Mouse (Mus musculus) heart, embryonic 14.5 days (tissue): ENCODE results near the gene Nudt21. TPM values are rescaled to one million over a fixed set of nuclear protein-coding genes. Genes with fewer than 3 reads are reported as not detected.

Source experiments
- ATAC-seq: fragments of 200-750 bp; cut with Nextera tagmentation; 2 replicates; pipeline ENCODE4 v1.8.0; 2017; ENCODE audit warnings: low read depth, moderate TSS enrichment; ENCODE audit not compliant: insufficient number of reproducible peaks, insufficient read depth, low FRiP score
- H3K27ac ChIP-seq, 2 experiments: fragments of 200-500 bp in 1 of 2; fragments of 300-500 bp in 1 of 2; sonication (generic) in 1 of 2; replicated peaks in 1 of 2; 2 replicates each; pipeline ENCODE4 v1.5.1; 2012 to 2014; ENCODE audit warnings: low read depth in 2 of 2, low read length in 2 of 2, control low read depth in 1 of 2, mild to moderate bottlenecking in 1 of 2, mixed read lengths in 1 of 2; ENCODE audit not compliant: control insufficient read depth in 1 of 2, insufficient read depth in 1 of 2
- H3K27me3 ChIP-seq: fragments of 300-500 bp; sonication (generic); 2 replicates; pipeline ENCODE4 v1.6.1; 2014; ENCODE audit warnings: mild to moderate bottlenecking, low read length, control low read depth; ENCODE audit not compliant: control insufficient read depth, insufficient read depth
- H3K36me3 ChIP-seq: fragments of 300-500 bp; sonication (generic); 2 replicates; pipeline ENCODE4 v1.6.1; 2014; ENCODE audit warnings: mild to moderate bottlenecking, control low read depth, low read length, mixed read lengths; ENCODE audit not compliant: control insufficient read depth, insufficient read depth
- H3K4me1 ChIP-seq, 2 experiments: fragments of 200-500 bp in 1 of 2; fragments of 300-500 bp in 1 of 2; sonication (generic) in 1 of 2; 2 replicates each; pipeline ENCODE4 v1.6.1; 2012 to 2014; ENCODE audit warnings: low read length in 2 of 2, control low read depth in 1 of 2, mixed read lengths in 1 of 2; ENCODE audit not compliant: control insufficient read depth in 2 of 2, insufficient read depth in 2 of 2
- H3K4me2 ChIP-seq: fragments of 300-500 bp; sonication (generic); 2 replicates; pipeline ENCODE4 v1.6.1; 2014; ENCODE audit warnings: mild to moderate bottlenecking, low read length
- H3K4me3 ChIP-seq, 2 experiments: fragments of 200-500 bp in 1 of 2; fragments of 300-500 bp in 1 of 2; sonication (generic) in 1 of 2; 2 replicates each; pipeline ENCODE4 v1.5.1; 2012 to 2014; ENCODE audit warnings: low read length in 2 of 2, mild to moderate bottlenecking in 2 of 2, control low read depth in 1 of 2, low read depth in 1 of 2, moderate library complexity in 1 of 2; ENCODE audit not compliant: control insufficient read depth in 1 of 2, insufficient read depth in 1 of 2
- H3K9ac ChIP-seq: fragments of 300-500 bp; sonication (generic); 2 replicates; pipeline ENCODE4 v1.6.1; 2014; ENCODE audit warnings: mild to moderate bottlenecking, low read length
- H3K9me3 ChIP-seq: fragments of 300-500 bp; sonication (generic); 2 replicates; pipeline ENCODE4 v1.6.1; 2016; ENCODE audit warnings: low read length, control low read depth; ENCODE audit not compliant: control insufficient read depth
- WGBS: fragments of 180-500 bp; shearing (Covaris S2); extraction: QIAGEN DNeasy Blood & Tissue Kit; methylation state at CpG from one replicate; pipeline ENCODE4 v1.1.7; 2014; 5-methylcytosine and 5-hydroxymethylcytosine counted together
- polyA plus RNA-seq: library from polyadenylated mRNA; unstranded; fragments of >200 nt; fragmentation: Nextera tagmentation; extraction: Ambion mirVana; gene quantifications from 2 replicates; pipeline ENCODE4 v1.2.1, GENCODE M21; 2014

The Nudt21 gene
- polyA plus RNA-seq, result 85.6 and 88.1 TPM in 2 replicates

GRCm38 (mm10) chr8:94036944-94037524 is at the start of gene Nudt21, which contains the start of gene Ogfod1:
Gene Nudt21 (minus strand): TSS chr8:94037031.
Gene Ogfod1 (plus strand): TSS chr8:94037198.
- Histone ChIP-seq H3K4me2 (peak within 1 kb of the TSS; percentile 88), H3K27me3 (no peaks in the 10 kb centered on the region), H3K4me3 (peak within 1 kb of the TSS; percentile 76 to 90), H3K27ac (peak within 1 kb of the TSS; percentile 80), H3K36me3 (peaks cover 5% of the 10 kb centered on the region; the same call in 1 of the 2 replicates), H3K4me1 (peaks cover 5 to 28% of the 10 kb centered on the region in 2 experiments; a peak in 3 of 4 replicates), H3K9me3 (no peaks in the 10 kb centered on the region), H3K9ac (peak within 1 kb of the TSS; percentile 80)
- 1% methylated on average over 34 of the region's 41 CpGs for WGBS
- ATAC-seq, result peak; percentile 99

DNA sequence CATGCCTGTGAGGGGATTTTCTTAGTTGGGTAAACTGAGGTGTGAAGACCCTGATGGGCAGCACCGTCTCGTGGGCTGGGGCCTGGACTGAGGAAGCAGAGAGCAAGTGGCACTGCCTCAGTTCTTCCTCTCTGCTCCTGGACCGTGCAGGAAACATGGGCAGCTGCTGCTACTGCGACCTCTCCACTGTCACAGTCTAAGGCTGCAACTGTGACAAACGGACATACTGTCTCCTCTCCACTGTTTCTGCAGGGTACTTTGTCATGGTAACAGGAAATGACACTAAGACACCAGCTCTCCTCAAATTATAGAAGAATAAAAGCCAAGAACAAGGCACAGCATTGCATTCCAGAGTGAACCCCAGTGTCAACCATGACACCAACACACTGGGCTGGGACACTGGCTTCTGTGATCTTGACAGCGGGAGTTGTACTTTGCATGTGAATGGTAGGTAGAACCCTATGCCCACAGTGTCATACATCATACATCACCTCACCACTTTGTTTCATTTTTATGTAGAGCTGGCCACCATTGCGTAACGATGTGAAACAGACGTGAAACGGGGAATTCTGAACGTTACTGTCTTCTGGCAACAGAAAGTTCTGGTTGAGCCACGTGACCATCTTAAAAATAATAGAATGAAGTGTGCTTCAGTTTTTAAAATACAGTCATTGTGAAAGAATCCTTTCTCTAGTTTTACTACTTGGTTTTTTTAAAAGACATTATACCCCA is 39.8 kb upstream of the Nudt21 start:
- no peak overlapping the region for H3K9ac ChIP-seq
- H3K27me3 ChIP-seq, result no peaks in the 10 kb centered on the region
- no peak overlapping the region for H3K4me2 ChIP-seq
- no peak overlapping the region for H3K4me3 ChIP-seq
- no peaks in the 10 kb centered on the region for H3K9me3 ChIP-seq
- 86% methylated on average over 12 of the region's 12 CpGs for WGBS
- 0 out of 2 replicates have a peak, but pooled peaks cover 7% of the 10 kb centered on the region for H3K36me3 ChIP-seq
- H3K27ac ChIP-seq, result no peak overlapping the region
- no peaks in the 10 kb centered on the region for H3K4me1 ChIP-seq
- no peak for ATAC-seq

DNA sequence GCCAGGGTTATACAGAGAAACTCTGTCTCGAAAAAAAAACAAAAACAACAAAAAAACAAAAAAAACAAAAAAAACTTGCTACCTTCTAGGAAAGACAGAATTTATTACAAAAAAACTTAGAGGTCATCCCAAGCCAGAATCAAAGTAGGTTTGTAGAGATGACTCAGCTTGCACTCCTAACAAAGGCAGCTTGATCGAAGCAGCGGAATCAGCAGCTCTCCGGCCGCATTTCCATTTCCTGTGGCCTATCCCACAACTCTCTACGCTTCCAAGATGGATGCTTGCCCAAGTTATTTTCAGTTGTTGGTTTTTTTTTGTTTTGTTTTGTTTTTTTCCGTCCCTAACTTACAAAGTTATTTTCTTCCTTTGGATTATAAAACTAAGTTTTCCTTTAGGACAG is 32.0 kb upstream of the Nudt21 start:
- no peak overlapping the region for H3K4me3 ChIP-seq
- no peaks in the 10 kb centered on the region for H3K9me3 ChIP-seq
- no peak overlapping the region for H3K27ac ChIP-seq
- H3K27me3 ChIP-seq, result no peaks in the 10 kb centered on the region
- H3K4me2 ChIP-seq, result no peak overlapping the region
- H3K4me1 ChIP-seq, result no peaks in the 10 kb centered on the region
- H3K36me3 ChIP-seq, result peaks cover 29% of the 10 kb centered on the region
- H3K9ac ChIP-seq, result no peak overlapping the region
- no peak for ATAC-seq
- 89% methylated on average over 7 of the region's 7 CpGs for WGBS

- H3K27ac ChIP-seq, result no peak overlapping the region
- no peak overlapping the region for H3K9ac ChIP-seq
- no peaks in the 10 kb centered on the region for H3K9me3 ChIP-seq
- H3K36me3 ChIP-seq, result peaks cover 45% of the 10 kb centered on the region
- H3K4me3 ChIP-seq, result no peak overlapping the region
- H3K4me1 ChIP-seq, result no peaks in the 10 kb centered on the region
- no peak for ATAC-seq
- H3K4me2 ChIP-seq, result no peak overlapping the region
- H3K27me3 ChIP-seq, result no peaks in the 10 kb centered on the region
- 79% methylated on average over 11 of the region's 11 CpGs for WGBS
Observed at GRCm38 (mm10) chr8:94066121-94066863, 29.5 kb upstream of the Nudt21 start.

- H3K9ac ChIP-seq, result no peak overlapping the region
- H3K4me3 ChIP-seq, result no peak overlapping the region
- H3K27me3 ChIP-seq, result no peaks in the 10 kb centered on the region
- H3K27ac ChIP-seq, result no peak overlapping the region
- no peak for ATAC-seq
- 56% methylated on average over 6 of the region's 6 CpGs for WGBS
- no peaks in the 10 kb centered on the region for H3K4me1 ChIP-seq
- peaks cover 64% of the 10 kb centered on the region for H3K36me3 ChIP-seq
- no peaks in the 10 kb centered on the region for H3K9me3 ChIP-seq
- no peak overlapping the region for H3K4me2 ChIP-seq
Observed at GRCm38 (mm10) chr8:94057157-94057854, 20.5 kb upstream of the Nudt21 start.

- H3K9ac ChIP-seq, result no peak overlapping the region
- no peak overlapping the region for H3K27ac ChIP-seq
- H3K4me2 ChIP-seq, result no peak overlapping the region
- no peak overlapping the region for H3K4me3 ChIP-seq
- H3K27me3 ChIP-seq, result no peaks in the 10 kb centered on the region
- H3K4me1 ChIP-seq, result no peaks in the 10 kb centered on the region
- no peak for ATAC-seq
- 61% methylated on average over 12 of the region's 12 CpGs for WGBS
- H3K36me3 ChIP-seq, result peaks cover 47% of the 10 kb centered on the region
- no peaks in the 10 kb centered on the region for H3K9me3 ChIP-seq
Observed at GRCm38 (mm10) chr8:94052696-94053095, 15.9 kb upstream of the Nudt21 start.

GRCm38 (mm10) chr8:94047845-94048244 is 11.0 kb upstream of the Nudt21 start:
- no peak overlapping the region for H3K4me2 ChIP-seq
- WGBS, result 80% methylated on average over 2 of the region's 2 CpGs
- H3K27me3 ChIP-seq, result no peaks in the 10 kb centered on the region
- no peak overlapping the region for H3K4me3 ChIP-seq
- H3K27ac ChIP-seq, result no peak overlapping the region
- H3K9me3 ChIP-seq, result no peaks in the 10 kb centered on the region
- H3K9ac ChIP-seq, result no peak overlapping the region
- peaks cover 11% of the 10 kb centered on the region; the same call in 1 of the 2 replicates for H3K36me3 ChIP-seq
- ATAC-seq, result no peak
- H3K4me1 ChIP-seq, result no peaks in the 10 kb centered on the region
